Comparison of ENCODE assay signal across 8 mouse cellular contexts in the genomic region with DNA sequence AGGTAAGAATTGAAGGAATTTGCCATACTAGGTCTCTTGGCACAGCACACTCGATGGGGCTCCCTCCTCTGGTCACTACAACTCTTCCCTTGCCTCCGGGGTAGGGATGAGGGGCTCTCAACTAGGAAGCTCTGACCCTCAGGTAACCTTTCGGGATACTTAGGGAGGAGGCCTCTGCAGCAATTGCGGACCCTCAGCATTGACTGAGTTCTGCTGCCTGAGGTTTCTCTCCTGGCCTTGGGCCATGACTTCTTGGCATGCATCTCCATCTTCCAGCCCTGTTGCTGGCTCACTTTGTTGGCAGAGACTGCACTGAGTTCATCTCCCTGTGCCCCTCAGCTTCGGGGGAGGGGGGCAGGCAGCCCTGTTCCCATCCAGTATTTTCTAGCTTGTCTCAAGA.
DNase-seq lines count a peak whose midpoint lies in the region; ATAC-seq and TF ChIP-seq lines count a peak whose summit lies in the region.

No protein-coding gene starts in this region.

- H3K27ac ChIP-seq in left cerebral cortex, adult 2 months, result peak overlapping the region; percentile 82
- peak overlapping the region; percentile 67 for H3K27ac ChIP-seq in embryonic facial prominence, embryonic 15.5 days (replicated peaks)
- H3K27ac ChIP-seq in limb, embryonic 15.5 days, result peak overlapping the region; percentile 70; the same call in 1 of the 2 replicates

- peak overlapping the region; percentile 16 for H3K4me3 ChIP-seq in left cerebral cortex, adult 2 months
- peak overlapping the region; percentile 23 for H3K4me3 ChIP-seq in embryonic facial prominence, embryonic 15.5 days (replicated peaks)
- H3K4me3 ChIP-seq in limb, embryonic 15.5 days, result peak overlapping the region; percentile 20

- peak; percentile 32; the same call in 1 of the 2 replicates for ATAC-seq in embryonic facial prominence, embryonic 15.5 days (ENCODE audit: insufficient number of reproducible peaks, low FRiP score, low TSS enrichment, low read depth)
- peak; percentile 46; the same call in 1 of the 2 replicates for ATAC-seq in limb, embryonic 15.5 days (ENCODE audit: insufficient number of reproducible peaks, low FRiP score, low TSS enrichment, low read depth)

- DNase-seq in left cerebral cortex, adult 2 months (ENCODE audit: extremely low spot score in 1 of 2, low spot score in 2 of 2), result no peak
- DNase-seq in left cerebral cortex, adult 8-10 months (ENCODE audit: low spot score in 2 of 2), result no peak
- DNase-seq in brain, embryonic 14.5 days (ENCODE audit: low read depth), result peak; percentile 60
- DNase-seq in layer of hippocampus, adult 18-20 months (ENCODE audit: low spot score in 2 of 2), result no peak
- no peak for DNase-seq in thymus, postnatal 4 days
- no peak for DNase-seq in gastrocnemius, adult 18-20 months (ENCODE audit: low spot score)

- H3K4me1 ChIP-seq in embryonic facial prominence, embryonic 15.5 days, result peaks cover 37% of the 10 kb centered on the region
- peaks cover 53% of the 10 kb centered on the region for H3K4me1 ChIP-seq in limb, embryonic 15.5 days

- WGBS in embryonic facial prominence, embryonic 15.5 days, result 51% methylated on average over 5 of the region's 5 CpGs
- 46% methylated on average over 5 of the region's 5 CpGs for WGBS in limb, embryonic 15.5 days

- no peaks in the 10 kb centered on the region for H3K9me3 ChIP-seq in embryonic facial prominence, embryonic 15.5 days (replicated peaks)
- no peaks in the 10 kb centered on the region for H3K9me3 ChIP-seq in limb, embryonic 15.5 days

- peak overlapping the region; percentile 13 for H3K4me2 ChIP-seq in embryonic facial prominence, embryonic 15.5 days (replicated peaks)
- H3K4me2 ChIP-seq in limb, embryonic 15.5 days, result peak overlapping the region; percentile 17

- TF ChIP-seq POLR2A in brain, embryonic 14.5 days (IDR thresholded peaks at IDR 0.05; ENCODE audit: borderline replicate concordance, extremely low read depth, insufficient read depth, insufficient read length, poor library complexity, severe bottlenecking), result no peak

- no peak; the same call in 1 of the 2 replicates for TF ChIP-seq CTCF in left cerebral cortex, adult 2 months (IDR thresholded peaks at IDR 0.05)
- TF ChIP-seq CTCF in brain, embryonic 14.5 days (IDR thresholded peaks at IDR 0.05; ENCODE audit: borderline replicate concordance, extremely low read depth, insufficient read depth, insufficient read length), result no peak

- peaks cover 14% of the 10 kb centered on the region; the same call in 1 of the 2 replicates for H3K36me3 ChIP-seq in embryonic facial prominence, embryonic 15.5 days
- H3K36me3 ChIP-seq in limb, embryonic 15.5 days, result 0 out of 2 replicates have a peak, but pooled peaks cover under 1% of the 10 kb centered on the region

- intact Hi-C loops in left cerebral cortex, adult 2 months (cut with DNase I), result no loop called here

- H3K9ac ChIP-seq in embryonic facial prominence, embryonic 15.5 days, result no peak overlapping the region
- H3K9ac ChIP-seq in limb, embryonic 15.5 days, result no peak overlapping the region

- H3K27me3 ChIP-seq in embryonic facial prominence, embryonic 15.5 days, result no peaks in the 10 kb centered on the region
- H3K27me3 ChIP-seq in limb, embryonic 15.5 days, result no peaks in the 10 kb centered on the region
